Mouse (Mus musculus) heart, postnatal 36 days (tissue): ENCODE data around the gene Ang2. TPM values are rescaled to one million over a fixed set of nuclear protein-coding genes. Genes with fewer than 3 reads are reported as not detected.
A peak's percentile ranks its signal among the peaks of the same experiment; 100 is the strongest.
"Not testable (repeated sequence)": the region's sequence is repeated elsewhere in the genome, so short reads cannot be mapped to it uniquely, and the experiment has no call there.

Experiments
- DNase-seq, 2 experiments: peaks; one replicate each; pipeline ENCODE4 v3.0.0; 2021 to 2022
- intact Hi-C: fragments of 180-260 bp; cut with DNase I; formaldehyde crosslinking; loops from one replicate; pipeline ENCODE4 v1.15.1; 2025
- total RNA-seq, 2 experiments: library from RNA; stranded (reverse); gene quantifications; 2 replicates each; pipeline ENCODE4 v1.2.3; 2021

Ang2 gene
- not detected for total RNA-seq

DNA sequence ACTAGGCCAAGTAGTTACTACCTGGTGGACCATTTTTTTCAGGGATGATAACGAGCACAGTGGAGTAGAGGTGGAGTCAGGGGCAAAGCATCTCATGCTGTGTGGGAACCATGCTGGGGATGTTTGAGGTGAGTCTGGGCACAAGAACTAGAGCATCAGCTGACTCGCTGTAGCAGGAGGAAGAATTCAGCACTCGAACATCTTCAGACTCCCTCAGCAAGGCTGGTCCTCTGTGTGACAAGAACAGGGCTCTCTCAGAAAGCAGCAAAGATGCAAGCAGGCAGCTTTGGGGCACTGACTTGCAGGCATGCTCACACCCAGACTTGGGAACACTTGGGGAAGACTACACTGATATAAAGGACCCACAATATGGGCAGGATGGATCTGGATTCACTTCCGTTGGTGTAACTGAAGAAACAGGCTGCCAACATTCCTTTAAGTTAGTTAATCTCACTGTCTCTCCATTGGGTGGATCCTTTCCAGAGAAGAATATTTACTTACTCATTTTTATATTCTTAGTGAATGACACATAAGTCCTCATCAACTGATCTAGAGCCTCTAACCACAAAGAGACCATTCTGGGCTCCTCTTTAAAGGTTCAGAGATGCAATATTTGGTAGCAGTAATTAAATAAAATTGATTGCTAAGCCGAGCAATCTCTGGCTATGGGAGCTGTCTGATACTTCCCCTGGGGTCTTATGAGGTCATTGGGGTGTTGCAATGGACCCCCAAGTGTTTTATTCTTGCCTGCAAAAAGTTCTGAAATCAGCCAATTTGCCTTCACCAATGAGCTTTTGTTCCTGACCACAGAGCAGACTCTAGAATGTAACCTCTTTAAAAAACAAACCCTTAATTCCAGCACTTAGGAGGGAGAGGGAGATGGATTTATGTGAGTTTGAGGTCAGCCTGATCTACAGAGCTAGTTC is at the start of gene Ang2:
Ang2 (minus strand) TSS at position 51 of the 926 bp plus-strand sequence.
- DNase-seq, result no peak
- intact Hi-C loops, result no loop called here

DNA sequence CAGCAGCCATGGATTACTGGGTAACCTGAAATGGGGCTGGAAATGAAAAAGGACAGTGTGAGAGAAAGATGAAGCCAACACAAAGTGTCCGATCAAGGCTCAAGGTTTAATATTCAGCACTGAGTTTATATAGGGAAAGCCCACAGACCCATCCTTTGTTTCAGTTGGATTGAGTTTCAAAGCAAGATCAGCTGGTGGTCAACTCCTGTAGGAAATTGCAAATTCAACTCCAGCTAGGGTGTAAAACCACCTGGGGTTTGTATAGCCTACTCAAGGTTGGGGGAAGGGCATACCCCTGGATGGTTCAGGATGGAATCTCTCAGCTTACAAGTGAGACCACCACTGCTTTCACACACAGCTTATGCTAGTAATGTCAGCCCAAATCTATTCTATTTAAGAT is 48.8 kb upstream of the Ang2 start:
- intact Hi-C loops, result no loop called here
- no peak for DNase-seq

DNA sequence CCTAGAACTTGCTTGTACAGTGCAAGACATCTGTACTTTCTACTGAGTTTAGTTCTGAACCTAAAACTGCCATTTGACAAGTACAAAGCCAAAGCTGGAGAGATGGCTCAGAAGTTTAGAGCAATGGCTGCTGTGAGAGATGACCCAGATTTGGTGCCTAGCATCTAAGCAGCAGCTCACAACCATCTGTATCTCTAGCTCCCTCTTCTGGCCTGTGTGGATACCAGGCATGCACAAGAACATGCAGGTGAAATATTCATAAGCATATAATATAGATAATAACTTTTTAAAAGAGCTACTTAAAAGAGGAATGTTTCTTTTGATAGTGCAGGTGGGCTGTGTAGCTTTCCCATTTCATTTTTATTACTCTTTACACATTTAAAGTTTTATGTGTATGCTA is 42.0 kb upstream of the Ang2 start:
- intact Hi-C loops, result loop anchor here (1.0 to 2.0 kb wide), 2 partner anchors 65 to 138 kb away; no protein-coding TSS in a partner anchor
- DNase-seq, result peak; percentile 31 to 43

DNA sequence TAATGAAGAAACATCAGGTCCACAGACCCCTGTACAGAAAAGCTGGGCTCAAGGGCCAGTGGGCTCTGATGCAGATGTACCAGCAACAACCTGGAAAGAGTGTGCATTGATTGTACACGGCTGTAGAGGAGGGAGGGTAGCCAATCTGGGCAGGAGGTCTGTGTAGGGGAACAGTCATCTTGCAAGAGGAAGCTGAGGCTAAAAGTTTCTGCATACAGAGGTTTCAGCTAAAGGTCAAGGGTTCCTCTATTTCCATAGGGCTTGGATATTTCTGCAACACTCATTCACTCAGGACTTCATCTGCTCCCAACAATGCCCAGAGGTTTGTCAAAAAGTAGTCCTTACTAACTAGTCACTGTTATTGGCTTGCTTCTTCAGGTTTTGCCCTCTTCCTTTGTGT is 38.5 kb upstream of the Ang2 start:
- DNase-seq, intact Hi-C loops: not testable (repeated sequence)

DNA sequence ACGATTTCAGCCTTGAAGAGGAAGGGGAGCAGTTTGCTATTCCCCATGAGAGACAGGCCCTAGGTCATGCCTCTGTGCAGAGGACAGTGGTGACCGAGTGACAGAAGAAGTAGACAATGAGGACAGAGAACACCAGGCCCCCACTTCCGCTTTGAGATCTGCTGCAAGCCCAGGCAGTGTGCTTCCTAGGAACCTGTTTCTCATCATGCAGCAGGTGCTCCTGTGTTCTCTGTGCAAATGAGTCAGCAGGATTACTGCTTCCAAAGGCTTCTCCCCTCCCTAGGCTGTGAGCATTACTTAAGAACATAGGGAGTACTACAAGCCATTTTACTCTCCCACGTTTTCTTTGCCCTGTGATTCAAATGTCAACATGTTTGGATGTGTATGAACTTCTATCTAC is 30.7 kb upstream of the Ang2 start:
- intact Hi-C loops, DNase-seq: not testable (repeated sequence)

DNA sequence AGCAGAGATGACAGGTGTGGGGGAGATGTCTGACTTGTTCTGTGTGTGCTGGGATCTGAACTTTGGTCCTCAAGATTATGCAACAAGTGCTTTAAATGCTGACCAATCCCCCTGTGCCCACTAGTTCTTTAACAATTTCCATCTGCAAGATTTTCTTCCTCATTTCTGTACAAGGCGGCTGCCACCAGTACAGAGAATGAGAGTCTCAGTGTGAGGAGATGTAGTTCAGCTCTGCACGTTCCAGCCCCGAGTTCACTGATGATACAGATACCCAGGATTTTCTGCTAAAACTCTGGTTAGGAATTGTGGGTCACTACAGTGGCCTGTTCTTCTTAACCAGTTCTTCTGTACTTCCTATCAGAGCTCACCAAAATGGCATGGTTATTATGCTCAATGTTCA is 21.1 kb upstream of the Ang2 start:
- intact Hi-C loops, DNase-seq: not testable (repeated sequence)

DNA sequence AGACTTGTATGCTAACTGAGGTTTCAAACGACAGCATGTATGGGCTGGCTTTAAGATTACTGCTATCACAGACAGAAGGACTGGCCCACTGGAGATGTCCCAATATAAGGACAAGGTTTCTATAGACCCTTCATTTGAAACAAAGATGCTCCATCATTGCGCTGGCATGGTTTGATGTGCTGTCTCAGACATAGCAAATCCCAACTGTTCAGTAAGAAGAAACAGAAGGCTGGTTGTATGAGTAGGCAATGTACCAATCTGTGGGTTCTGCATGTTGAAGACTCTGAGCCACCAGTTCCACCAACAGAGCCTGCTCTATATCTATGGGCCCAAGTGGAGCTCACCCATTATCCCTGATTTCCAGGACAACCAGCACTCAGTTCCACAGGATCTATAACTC is 4.2 kb upstream of the Ang2 start, which contains the start of gene Ear14:
Ear14 (plus strand) TSS at position 277 of the 400 bp plus-strand sequence.
- intact Hi-C loops, result no loop called here
- no peak for DNase-seq

DNA sequence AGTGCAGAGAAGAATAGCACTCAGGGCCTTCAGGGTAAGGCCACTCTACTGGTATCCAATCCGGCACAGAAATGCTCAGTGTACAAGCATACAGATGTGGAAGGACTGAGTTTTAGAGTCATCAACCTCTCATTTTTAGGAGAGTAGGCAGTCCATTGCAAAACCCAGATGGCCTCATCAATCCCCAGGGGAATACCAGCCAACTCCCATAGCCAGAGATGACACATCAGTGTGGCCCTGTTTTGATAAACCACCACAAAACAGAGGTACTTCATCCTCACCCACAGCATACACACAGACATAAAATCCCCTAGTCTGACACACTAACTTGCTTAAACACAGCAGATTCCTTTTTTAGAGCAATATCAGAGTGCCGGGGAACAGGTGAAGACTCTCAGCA is 1.5 kb upstream of the Ang2 start:
- intact Hi-C loops, result no loop called here

DNA sequence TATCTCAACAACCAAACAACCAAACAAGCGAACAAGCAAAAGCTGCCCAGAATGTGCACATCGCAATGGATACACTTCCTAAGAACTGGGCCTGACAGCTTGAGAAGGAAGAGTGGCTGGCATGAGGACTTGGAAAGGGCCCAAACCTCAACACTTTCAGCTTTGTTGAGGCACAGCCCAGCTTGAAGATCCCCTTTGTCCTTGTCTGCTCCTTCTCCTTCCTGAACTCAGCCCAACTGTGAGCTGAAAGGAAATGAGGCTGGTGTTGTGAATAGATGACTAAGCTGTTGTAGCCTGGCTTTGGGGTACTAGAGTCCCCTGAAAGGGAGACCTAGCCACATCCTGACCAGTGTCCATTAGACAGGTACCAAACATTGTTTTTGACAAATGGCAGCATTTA is 1.1 kb upstream of the Ang2 start:
- intact Hi-C loops, result no loop called here
- no peak for DNase-seq

More for the DNA sequence above, 1.5 kb upstream of the Ang2 start:
- DNase-seq, result no peak

DNA sequence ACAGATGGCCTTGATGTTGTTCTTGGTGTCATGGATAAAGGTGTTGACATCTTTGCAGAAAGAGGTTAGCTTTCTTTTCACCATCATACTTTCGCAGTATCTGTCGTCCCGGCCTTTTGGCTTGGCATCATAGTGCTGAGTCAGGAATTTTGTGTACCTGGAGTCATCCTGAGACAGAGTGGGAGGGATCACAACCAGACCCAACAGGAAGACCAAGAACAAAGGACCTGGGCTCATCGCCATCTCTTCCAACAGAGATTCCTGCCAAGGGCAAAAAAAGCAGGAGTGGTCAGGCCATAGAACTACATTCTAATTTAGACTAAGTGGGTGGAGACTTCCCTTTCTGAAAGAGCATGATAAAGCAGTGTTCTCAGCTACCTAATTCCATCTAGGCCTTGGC is 3.3 kb downstream of the Ang2 start:
- intact Hi-C loops, result no loop called here
- DNase-seq, result peak; percentile 32 to 40

DNA sequence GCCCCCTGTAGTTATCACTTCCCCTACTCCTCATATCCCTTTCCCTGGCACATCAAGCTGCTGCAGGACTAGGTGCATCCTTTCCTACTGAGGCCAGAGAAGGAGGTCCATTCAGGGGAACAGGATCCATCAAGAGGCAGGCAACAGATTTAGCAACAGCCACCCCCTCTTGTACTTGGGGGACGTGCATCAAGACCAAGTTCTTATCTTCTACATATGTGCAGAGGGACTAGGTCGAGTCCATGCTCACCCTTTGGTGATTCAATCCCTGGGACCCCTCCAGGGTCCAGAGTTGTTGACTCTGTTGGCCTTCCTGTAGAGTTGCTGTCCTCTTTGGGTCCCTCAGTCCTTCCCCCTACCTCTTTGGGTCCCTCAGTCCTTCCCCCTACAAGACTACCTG is 17.9 kb downstream of the Ang2 start:
- intact Hi-C loops, result not testable (repeated sequence)

DNA sequence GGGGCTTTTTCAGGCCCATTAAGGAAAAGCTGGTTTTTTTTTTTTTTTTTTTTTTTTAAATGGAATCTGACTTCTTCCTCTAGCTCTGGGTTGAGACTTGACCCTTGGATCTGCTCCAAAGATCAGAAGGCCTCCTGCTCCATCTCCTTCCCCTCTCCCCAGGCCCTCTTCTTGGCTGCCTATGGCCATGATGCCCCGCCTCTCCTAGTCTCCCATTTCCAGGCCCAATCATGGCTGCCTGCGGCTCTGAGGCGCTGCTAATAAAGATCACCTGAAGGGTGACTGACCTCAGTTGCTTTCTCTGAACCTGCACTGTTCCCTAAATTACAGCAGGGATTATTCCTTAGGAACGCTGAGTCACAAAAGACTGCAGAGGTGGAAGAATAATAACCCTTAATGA is 25.1 kb downstream of the Ang2 start:
- no peak for DNase-seq
- intact Hi-C loops, result loop anchor here (10.0 kb wide), 2 partner anchors 311 to 369 kb away; partner anchors contain the start of genes Ccnb1ip1 and Parp2

More for the DNA sequence above, 17.9 kb downstream of the Ang2 start:
- DNase-seq, result not testable (repeated sequence)

DNA sequence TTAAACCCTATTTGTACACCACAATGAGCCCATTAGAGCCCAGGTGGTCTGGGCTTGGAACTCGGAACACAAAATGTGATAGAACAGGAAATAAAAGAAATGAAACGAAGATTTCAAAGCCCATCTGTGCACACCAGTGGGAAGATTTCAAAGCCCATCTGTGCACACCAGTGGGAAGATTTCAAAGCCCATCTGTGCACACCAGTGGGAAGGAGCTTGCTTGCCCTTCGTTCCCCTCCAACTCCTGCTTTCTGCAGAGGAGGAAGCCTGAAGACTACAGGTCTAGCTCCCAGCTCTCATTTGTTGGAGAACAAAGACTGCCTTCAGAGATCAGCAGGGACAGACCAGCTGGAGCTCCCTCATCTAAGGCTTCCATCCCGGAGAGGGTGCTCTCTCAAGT is 26.0 kb downstream of the Ang2 start:
- intact Hi-C loops, result loop anchor here (10.0 kb wide), 2 partner anchors 312 to 368 kb away; partner anchors contain the start of genes Ccnb1ip1 and Parp2
- DNase-seq, result not testable (repeated sequence)

DNA sequence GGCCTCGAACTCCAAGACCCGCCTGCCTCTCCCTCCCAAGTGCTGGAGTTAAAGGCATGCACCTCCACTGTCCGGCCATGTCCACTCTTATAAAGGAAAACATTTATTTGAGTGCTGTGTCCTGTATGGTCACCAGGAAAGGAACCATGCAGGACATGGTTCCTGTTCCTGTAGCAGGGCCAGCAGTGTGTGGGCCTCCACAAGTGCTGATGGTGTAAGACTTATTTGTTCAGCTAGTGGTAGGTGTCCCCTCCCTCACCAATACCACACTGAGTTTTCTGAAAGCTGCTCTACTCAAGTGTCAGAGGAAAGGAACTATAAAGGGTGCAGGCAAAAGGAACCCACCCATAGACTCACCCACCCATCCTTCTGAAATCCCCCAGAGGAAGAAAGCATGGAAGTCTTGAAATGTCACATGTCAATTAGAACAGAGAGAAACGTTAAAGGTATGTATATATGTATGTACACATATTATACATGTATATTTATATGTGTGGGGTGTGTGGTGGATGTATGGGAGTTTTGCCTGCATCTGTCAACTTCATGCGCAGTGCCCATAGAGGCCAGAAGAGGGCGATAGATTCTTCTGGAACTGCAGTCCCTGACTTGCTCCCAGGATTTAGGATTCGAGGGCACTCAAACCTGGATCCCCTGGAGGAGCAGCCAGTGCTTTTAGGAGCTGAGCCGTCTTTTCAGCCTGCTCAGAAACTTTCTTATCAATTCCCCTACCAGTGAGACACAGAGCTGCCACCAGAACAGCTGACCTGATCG is 26.7 kb downstream of the Ang2 start:
- DNase-seq, result peak; percentile 45 to 56
- intact Hi-C loops, result loop anchor here (10.0 kb wide), 2 partner anchors 313 to 367 kb away; partner anchors contain the start of genes Ccnb1ip1 and Parp2

DNA sequence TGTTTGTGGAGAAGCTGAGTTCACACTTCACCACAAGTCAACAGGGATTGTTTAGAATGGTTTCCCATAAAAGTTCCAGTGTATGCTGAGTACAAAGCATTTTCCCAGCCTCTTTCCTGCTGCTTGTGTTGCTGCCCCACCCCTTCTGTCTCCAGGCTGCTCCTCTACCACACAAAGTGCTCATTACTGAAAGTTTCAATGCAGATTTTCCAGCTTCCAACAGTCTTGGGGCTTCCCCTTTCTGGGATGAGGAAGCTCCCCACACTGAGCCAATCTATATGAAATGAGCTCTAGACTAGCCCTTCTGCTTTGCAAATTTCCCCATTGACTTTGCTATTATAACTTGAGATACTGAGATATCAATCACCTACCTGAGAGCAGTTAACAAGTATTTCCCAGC is 32.9 kb downstream of the Ang2 start:
- intact Hi-C loops, result loop anchor here (10.0 kb wide), 1 partner anchor 689 kb away; the partner anchor contains the start of gene Ear6
- DNase-seq, result no peak

DNA sequence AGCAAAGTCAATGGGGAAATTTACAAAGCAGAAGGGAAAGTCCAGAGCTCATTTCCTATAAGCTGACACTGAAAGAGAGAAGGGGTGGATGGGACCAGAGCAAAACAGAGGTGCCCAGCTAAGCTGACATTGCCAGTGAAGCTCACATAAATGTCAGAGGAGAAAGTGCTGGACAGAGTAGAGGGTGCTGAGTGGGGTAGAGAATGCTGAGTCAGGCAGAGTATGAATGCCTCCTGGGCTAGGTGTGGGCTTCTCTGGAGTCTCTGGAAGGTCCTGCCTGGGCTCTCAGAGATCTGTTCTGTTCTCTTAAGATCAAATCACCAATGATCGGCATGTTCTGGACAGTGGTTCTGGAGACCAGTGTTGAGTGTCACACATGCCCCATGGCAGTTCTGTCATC is 33.5 kb downstream of the Ang2 start:
- no peak for DNase-seq

DNA sequence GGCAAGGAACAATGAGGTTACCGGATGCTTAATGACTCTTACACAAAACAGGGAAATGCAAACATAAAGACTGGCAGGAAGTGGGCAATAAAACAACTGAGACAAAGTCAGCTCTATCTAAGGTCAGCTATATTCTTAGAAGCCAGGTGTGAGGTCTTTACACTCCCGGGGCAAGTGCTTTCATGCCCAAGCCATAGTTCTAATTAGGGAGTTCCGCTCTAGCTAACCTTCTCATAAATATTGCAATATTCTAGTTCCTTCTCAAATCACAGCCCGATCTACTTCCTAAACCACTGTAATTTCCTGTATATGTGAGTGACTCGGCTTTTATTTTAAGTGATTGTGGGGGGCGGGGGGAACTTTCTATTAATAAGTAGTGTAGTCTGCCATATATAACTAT is 35.6 kb downstream of the Ang2 start:
- not testable (repeated sequence) for DNase-seq
- intact Hi-C loops, result loop anchor here (10.0 kb wide), 1 partner anchor 691 kb away; the partner anchor contains the start of gene Ear6

More for the DNA sequence above, 33.5 kb downstream of the Ang2 start:
- intact Hi-C loops, result loop anchor here (10.0 kb wide), 1 partner anchor 689 kb away; the partner anchor contains the start of gene Ear6

DNA sequence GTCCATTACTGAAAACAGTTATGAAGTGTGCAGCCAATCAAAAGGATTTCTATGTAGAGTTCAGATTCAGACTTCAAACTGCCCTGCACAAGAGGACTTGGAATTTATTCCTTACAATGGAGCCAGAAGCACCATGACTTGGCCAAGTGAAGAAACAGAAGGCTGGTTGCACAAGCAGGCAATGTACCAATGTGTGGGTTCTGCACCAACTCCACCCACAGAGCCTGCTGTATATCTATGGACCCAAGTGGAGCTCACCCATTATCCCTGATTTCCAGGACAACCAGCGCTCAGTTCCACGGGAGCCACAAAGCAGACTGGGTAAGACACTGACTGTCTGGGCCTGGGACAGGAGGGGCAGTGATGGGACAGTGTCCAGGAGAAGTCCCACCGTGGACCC is 37.0 kb downstream of the Ang2 start, which contains the start of gene Rnase2b:
Rnase2b (plus strand) TSS at position 285 of the 400 bp plus-strand sequence.
- intact Hi-C loops, result loop anchor here (10.0 kb wide), 1 partner anchor 693 kb away; the partner anchor contains the start of gene Ear6

DNA sequence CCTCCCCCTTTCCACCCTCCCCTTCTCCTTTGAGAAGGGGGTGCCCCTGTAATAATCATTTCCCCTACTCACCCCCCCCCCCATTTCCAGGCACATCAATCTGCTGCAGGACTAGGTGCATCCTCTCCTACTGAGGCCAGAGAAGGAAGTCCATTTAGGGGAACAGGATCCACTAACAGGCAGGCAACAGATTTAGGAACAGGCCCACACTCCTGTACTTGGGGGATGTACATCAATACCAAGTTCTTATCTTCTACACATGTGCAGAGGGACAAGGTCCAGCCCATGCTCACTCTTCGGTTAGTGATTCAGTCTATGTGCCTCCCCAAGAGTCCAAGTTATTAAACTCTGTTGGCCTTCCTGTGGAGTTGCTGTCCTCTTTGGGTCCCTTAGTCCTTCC is 41.9 kb downstream of the Ang2 start:
- no peak for DNase-seq
- intact Hi-C loops, result no loop called here

More for the DNA sequence above, 37.0 kb downstream of the Ang2 start, which contains the start of gene Rnase2b:
- not testable (repeated sequence) for DNase-seq

DNA sequence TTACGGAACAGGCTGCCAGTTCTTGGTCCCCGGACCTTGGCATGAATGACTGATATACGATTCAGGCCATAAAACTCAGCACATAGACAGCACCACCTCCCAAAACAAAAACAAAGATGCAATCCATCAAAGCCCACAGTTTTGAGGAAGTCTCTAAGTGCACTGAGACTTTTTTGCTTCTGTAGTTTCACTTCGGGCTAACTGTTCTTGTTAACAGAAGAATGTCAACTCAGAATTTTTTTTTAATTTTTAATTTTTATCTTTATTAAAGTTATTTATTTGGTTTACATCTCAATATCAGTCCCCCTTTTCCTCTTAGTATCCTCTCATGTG is 42.2 kb downstream of the Ang2 start:
- intact Hi-C loops, result no loop called here
- DNase-seq, result no peak
